Mouse (Mus musculus) heart, adult 9 months (tissue): Measurements from ENCODE around the gene Gdf1.

Experiments
- DNase-seq, 2 experiments: peaks; one replicate each; pipeline ENCODE4 v3.0.0; 2022; ENCODE audit warnings: low spot score in 2 of 2

Gene Gdf1

GRCm38 (mm10) chr8:70330741-70331364 is 1.2 kb downstream of the Gdf1 start:
- no peak for DNase-seq

- DNase-seq: no peak
These were observed 1.9 kb downstream of the Gdf1 start for GRCm38 (mm10) chr8:70331526-70331925.

GRCm38 (mm10) chr8:70332070-70332877 is 2.7 kb downstream of the Gdf1 start:
- peak in 1 of 2 experiments; percentile 42 for DNase-seq

- no peak for DNase-seq
These were observed 3.2 kb downstream of the Gdf1 start for GRCm38 (mm10) chr8:70332878-70333202.

GRCm38 (mm10) chr8:70338931-70339330 is 9.3 kb downstream of the Gdf1 start:
- no peak for DNase-seq

- DNase-seq: no peak
These were observed 11.0 kb downstream of the Gdf1 start for GRCm38 (mm10) chr8:70340659-70341058.

- DNase-seq: no peak
These were observed 12.4 kb downstream of the Gdf1 start for GRCm38 (mm10) chr8:70342007-70342406.

- DNase-seq: no peak
These were observed 13.5 kb downstream of the Gdf1 start for GRCm38 (mm10) chr8:70343076-70343475.

GRCm38 (mm10) chr8:70343696-70344095 is 14.1 kb downstream of the Gdf1 start:
- no peak for DNase-seq

GRCm38 (mm10) chr8:70344279-70344678 is 14.7 kb downstream of the Gdf1 start:
- no peak for DNase-seq

GRCm38 (mm10) chr8:70347443-70347842 is 17.8 kb downstream of the Gdf1 start:
- DNase-seq: no peak

- DNase-seq: no peak
These were observed 18.3 kb downstream of the Gdf1 start for GRCm38 (mm10) chr8:70347860-70348420.

- DNase-seq: no peak
These were observed 21.7 kb downstream of the Gdf1 start for GRCm38 (mm10) chr8:70351035-70351999.

GRCm38 (mm10) chr8:70352000-70352384 is 22.4 kb downstream of the Gdf1 start:
- DNase-seq: no peak

- DNase-seq: peak in 1 of 2 experiments; percentile 36
These were observed 23.1 kb downstream of the Gdf1 start for GRCm38 (mm10) chr8:70352657-70353151.

- DNase-seq: peak; percentile 99
These were observed 23.7 kb downstream of the Gdf1 start, which contains the start of gene Upf1 for GRCm38 (mm10) chr8:70353194-70353817. Upf1 (minus strand) TSS chr8:70353278.

GRCm38 (mm10) chr8:70354004-70354403 is 24.4 kb downstream of the Gdf1 start:
- DNase-seq: no peak

- no peak for DNase-seq
These were observed 26.5 kb downstream of the Gdf1 start for GRCm38 (mm10) chr8:70356111-70356510.

GRCm38 (mm10) chr8:70359411-70359810 is 29.8 kb downstream of the Gdf1 start:
- DNase-seq: no peak

GRCm38 (mm10) chr8:70360769-70361168 is 31.2 kb downstream of the Gdf1 start:
- DNase-seq: no peak

GRCm38 (mm10) chr8:70361484-70362032 is 31.9 kb downstream of the Gdf1 start:
- no peak for DNase-seq
